Mouse (Mus musculus) G1E (cell line): ENCODE results near the gene Plekhg5. TPM values are rescaled to one million over a fixed set of nuclear protein-coding genes. Genes with fewer than 3 reads are reported as not detected.
"Not testable (repeated sequence)": the region's sequence is repeated elsewhere in the genome, so short reads cannot be mapped to it uniquely, and the experiment has no call there.

Source experiments
- ATAC-seq: 2 replicates; pipeline ENCODE4 v1.8.0; 2016; ENCODE audit warnings: mild to moderate bottlenecking; ENCODE audit not compliant: insufficient number of reproducible peaks, poor library complexity, low FRiP score, severe bottlenecking; ENCODE audit errors: extremely low read depth
- DNase-seq: peaks from one replicate; pipeline ENCODE4 v3.0.0; 2012; ENCODE audit warnings: low spot score
- H3K27me3 ChIP-seq: 2 replicates; pipeline ENCODE4 v1.6.1; 2012; ENCODE audit warnings: mild to moderate bottlenecking, low read length, inconsistent platforms; ENCODE audit not compliant: insufficient read depth
- H3K36me3 ChIP-seq: replicated peaks from 2 replicates; pipeline ENCODE3; 2012; ENCODE audit warnings: mild to moderate bottlenecking, inconsistent platforms
- H3K4me1 ChIP-seq: 2 replicates; pipeline ENCODE4 v1.6.1; 2012; ENCODE audit warnings: low read depth, low read length, inconsistent platforms, mixed read lengths; ENCODE audit not compliant: insufficient read depth
- H3K4me3 ChIP-seq: 2 replicates; pipeline ENCODE4 v1.5.1; 2012; ENCODE audit warnings: low read depth, mild to moderate bottlenecking, inconsistent platforms, low read length, moderate library complexity, mixed read lengths
- H3K9me3 ChIP-seq: replicated peaks from 2 replicates; pipeline ENCODE4 v1.6.1; 2012; ENCODE audit warnings: inconsistent platforms
- CTCF ChIP-seq: IDR thresholded peaks from 2 replicates; pipeline ENCODE4 v1.5.1; 2012; ENCODE audit warnings: low read depth, low read length, inconsistent platforms, mixed read lengths
- GATA1 ChIP-seq: IDR thresholded peaks from 2 replicates; pipeline ENCODE4 v1.6.1; 2012; ENCODE audit warnings: borderline replicate concordance, low read length, inconsistent platforms, mixed read lengths
- GATA2 ChIP-seq: IDR thresholded peaks from 2 replicates; pipeline ENCODE4 v1.6.1; 2012; ENCODE audit warnings: low read depth, low read length, inconsistent platforms, borderline replicate concordance
- POLR2AphosphoS5 ChIP-seq: IDR thresholded peaks from 2 replicates; pipeline ENCODE4 v1.6.1; 2012; ENCODE audit warnings: low read depth, low read length, inconsistent platforms; ENCODE audit not compliant: insufficient replicate concordance
- TAL1 ChIP-seq: conservative IDR thresholded peaks from 2 replicates; pipeline ENCODE4 v1.6.1; 2012; ENCODE audit warnings: low read depth, low read length, inconsistent platforms, mixed read lengths
- polyA plus RNA-seq: library from polyadenylated mRNA; stranded (reverse); fragments of >175 nt; gene quantifications from 2 replicates; pipeline ENCODE4 v1.2.3, GENCODE M21; 2012
- total RNA-seq, 2 experiments: library from RNA; stranded (forward) in 1 of 2; stranded (reverse) in 1 of 2; fragments of 200-1000 nt in 1 of 2; fragments of >200 nt in 1 of 2; fragmentation: Nextera tagmentation in 1 of 2; gene quantifications; 2 replicates each; pipeline ENCODE4 v1.2.3; 2014 to 2017

Gene Plekhg5
- total and polyA plus RNA-seq, 3 experiments, result 1.7 to 4.0 (median 3.9) TPM

- TF ChIP-seq TAL1 (no peak), POLR2AphosphoS5 (no peak), CTCF (no peak), GATA1 (no peak), GATA2 (no peak)
- H3K9me3 ChIP-seq, result no peaks in the 10 kb centered on the region
- H3K4me3 ChIP-seq, result no peak overlapping the region
- no peak for ATAC-seq
- DNase-seq, result no peak
- peaks cover 42% of the 10 kb centered on the region for H3K4me1 ChIP-seq
- peaks cover 42% of the 10 kb centered on the region for H3K27me3 ChIP-seq
- H3K36me3 ChIP-seq, result peaks cover 27% of the 10 kb centered on the region
Observed at GRCm38 (mm10) chr4:152029087-152029486, 43.2 kb upstream of the Plekhg5 start.

DNA sequence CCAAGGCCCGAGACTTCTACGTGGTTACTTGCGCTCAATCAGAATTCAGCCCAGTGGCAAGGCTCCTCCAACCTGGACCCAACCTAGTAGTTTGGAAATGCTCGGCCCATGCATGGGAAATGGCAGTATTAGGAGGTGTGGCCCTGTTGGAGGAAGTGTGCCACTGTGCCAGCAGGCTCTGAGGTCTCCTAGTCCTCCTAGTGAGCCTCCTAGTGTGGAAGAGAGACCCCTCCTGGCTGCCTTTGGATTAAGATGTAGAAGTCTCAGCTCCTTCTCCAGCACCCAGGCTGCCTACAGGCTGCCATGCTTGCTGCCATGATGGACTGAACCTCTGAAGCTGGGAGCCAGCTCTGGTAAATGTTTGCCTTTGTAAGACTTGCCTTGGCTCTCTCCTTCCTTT lies 42.3 kb upstream of the Plekhg5 start:
- DNase-seq (no peak), ATAC-seq (no peak)
- H3K9me3 ChIP-seq, result no peaks in the 10 kb centered on the region
- no peak overlapping the region for H3K4me3 ChIP-seq
- peaks cover 36% of the 10 kb centered on the region for H3K4me1 ChIP-seq
- peaks cover 51% of the 10 kb centered on the region for H3K27me3 ChIP-seq
- peaks cover 18% of the 10 kb centered on the region for H3K36me3 ChIP-seq
- TF ChIP-seq GATA1, result no peak
- no peak for TF ChIP-seq POLR2AphosphoS5
- TF ChIP-seq TAL1, result no peak
- TF ChIP-seq CTCF, result no peak
- TF ChIP-seq GATA2, result no peak

DNA sequence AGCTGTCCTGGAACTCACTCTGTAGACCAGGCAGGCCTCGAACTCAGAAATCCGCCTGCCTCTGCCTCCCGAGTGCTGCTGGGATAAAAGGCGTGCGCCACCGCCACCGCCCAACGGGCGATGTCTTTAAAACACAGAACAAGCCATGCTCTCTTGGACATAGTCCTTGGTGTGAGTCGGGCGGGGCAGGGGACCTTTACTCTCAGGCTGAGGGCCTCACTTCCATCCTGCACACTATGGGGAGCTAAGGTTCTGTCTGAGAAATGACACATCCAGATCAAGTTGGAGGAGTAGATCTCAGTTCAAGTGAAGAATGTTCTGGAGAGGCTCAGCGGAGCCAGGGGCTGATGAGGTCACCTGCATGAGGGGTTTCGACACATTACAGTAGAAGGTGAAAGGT lies 39.4 kb upstream of the Plekhg5 start:
- Histone ChIP-seq H3K4me3 (no peak overlapping the region), H3K4me1 (peaks cover 15% of the 10 kb centered on the region), H3K27me3 (peaks cover 52% of the 10 kb centered on the region), H3K36me3 (no peaks in the 10 kb centered on the region), H3K9me3 (no peaks in the 10 kb centered on the region)
- no peak for ATAC-seq
- no peak for DNase-seq
- no peak for TF ChIP-seq TAL1
- no peak for TF ChIP-seq POLR2AphosphoS5
- no peak for TF ChIP-seq GATA1

GRCm38 (mm10) chr4:152036464-152036863 lies 35.8 kb upstream of the Plekhg5 start:
- not testable (repeated sequence) for ATAC-seq, DNase-seq, H3K9me3 ChIP-seq, H3K4me3 ChIP-seq
- Histone ChIP-seq H3K36me3 (peaks cover 11% of the 10 kb centered on the region), H3K4me1 (peaks cover 28% of the 10 kb centered on the region), H3K27me3 (peaks cover 41% of the 10 kb centered on the region)

DNA sequence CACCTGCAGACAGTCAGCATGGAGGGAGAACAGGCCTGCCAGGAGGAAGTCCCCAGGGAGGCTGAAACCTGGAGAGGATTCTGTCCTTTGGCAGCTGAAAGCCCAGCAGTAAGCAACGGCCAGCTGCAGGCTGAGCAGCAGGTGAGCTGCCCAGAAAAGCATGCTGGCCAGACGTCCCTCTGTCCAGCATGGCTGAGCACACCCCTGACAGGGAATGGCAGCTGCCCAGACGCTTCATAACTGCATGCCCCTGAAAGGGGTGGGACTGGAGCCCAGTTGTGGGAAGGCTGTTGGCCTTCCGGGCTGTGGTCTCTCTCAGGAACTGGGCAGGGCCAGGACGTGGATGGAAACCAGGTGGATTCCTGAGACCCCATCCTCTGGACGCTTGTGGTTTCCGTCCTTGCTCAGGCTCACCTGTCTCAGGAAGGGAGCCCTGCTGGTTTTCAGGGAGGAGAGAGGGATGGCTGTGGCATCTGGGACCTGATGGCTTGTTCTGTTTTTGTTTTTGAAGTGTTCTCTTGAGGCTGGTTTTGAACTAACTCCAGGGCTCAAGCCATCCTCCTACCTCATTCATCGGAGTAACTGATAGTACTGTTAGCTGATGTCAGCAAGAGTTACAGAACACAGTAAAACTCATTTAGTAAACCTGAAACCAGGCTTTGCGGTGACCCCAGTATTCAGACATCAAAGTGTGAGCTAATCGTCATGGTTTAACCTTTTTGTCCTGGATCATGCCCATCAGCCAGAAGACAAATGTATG lies 33.9 kb upstream of the Plekhg5 start, which contains the start of gene Tas1r1:
Tas1r1 (minus strand) TSS at position 344 of the 760 bp plus-strand sequence.
- ATAC-seq, result no peak; the same call in 1 of the 2 replicates
- Histone ChIP-seq H3K36me3 (peaks cover 30% of the 10 kb centered on the region), H3K27me3 (peaks cover 22% of the 10 kb centered on the region), H3K4me1 (peaks cover 39% of the 10 kb centered on the region), H3K4me3 (peak within 1 kb of the TSS; percentile 97), H3K9me3 (no peaks in the 10 kb centered on the region)
- no peak for DNase-seq
- TF ChIP-seq POLR2AphosphoS5 (no peak), GATA1 (no peak), TAL1 (no peak), CTCF (no peak), GATA2 (no peak)

GRCm38 (mm10) chr4:152038985-152039830 lies 33.1 kb upstream of the Plekhg5 start, which contains the start of gene Nol9:
TSS of gene Nol9 (plus strand) at chr4:152039321.
- H3K4me3 ChIP-seq, result peak within 1 kb of the TSS; percentile 97

More at GRCm38 (mm10) chr4:152038985-152039830, 33.1 kb upstream of the Plekhg5 start, which contains the start of gene Nol9:
- Histone ChIP-seq H3K27me3 (peaks cover 14% of the 10 kb centered on the region), H3K36me3 (peaks cover 39% of the 10 kb centered on the region), H3K9me3 (no peaks in the 10 kb centered on the region), H3K4me1 (peaks cover 45% of the 10 kb centered on the region)
- ATAC-seq, result peak; percentile 50
- DNase-seq, result peak; percentile 94
- TF ChIP-seq POLR2AphosphoS5, result no peak
- no peak for TF ChIP-seq GATA2
- peak; percentile 91 for TF ChIP-seq CTCF
- TF ChIP-seq GATA1, result no peak
